Mouse (Mus musculus): ENCODE results near the gene Ahdc1. TPM values are rescaled to one million over a fixed set of nuclear protein-coding genes. Genes with fewer than 3 reads are reported as not detected.
A peak's percentile ranks its signal among the peaks of the same experiment; 100 is the strongest.

Gene Ahdc1
- polyA plus RNA-seq, 1 experiment from 2014 or later: 2.4 TPM

DNA sequence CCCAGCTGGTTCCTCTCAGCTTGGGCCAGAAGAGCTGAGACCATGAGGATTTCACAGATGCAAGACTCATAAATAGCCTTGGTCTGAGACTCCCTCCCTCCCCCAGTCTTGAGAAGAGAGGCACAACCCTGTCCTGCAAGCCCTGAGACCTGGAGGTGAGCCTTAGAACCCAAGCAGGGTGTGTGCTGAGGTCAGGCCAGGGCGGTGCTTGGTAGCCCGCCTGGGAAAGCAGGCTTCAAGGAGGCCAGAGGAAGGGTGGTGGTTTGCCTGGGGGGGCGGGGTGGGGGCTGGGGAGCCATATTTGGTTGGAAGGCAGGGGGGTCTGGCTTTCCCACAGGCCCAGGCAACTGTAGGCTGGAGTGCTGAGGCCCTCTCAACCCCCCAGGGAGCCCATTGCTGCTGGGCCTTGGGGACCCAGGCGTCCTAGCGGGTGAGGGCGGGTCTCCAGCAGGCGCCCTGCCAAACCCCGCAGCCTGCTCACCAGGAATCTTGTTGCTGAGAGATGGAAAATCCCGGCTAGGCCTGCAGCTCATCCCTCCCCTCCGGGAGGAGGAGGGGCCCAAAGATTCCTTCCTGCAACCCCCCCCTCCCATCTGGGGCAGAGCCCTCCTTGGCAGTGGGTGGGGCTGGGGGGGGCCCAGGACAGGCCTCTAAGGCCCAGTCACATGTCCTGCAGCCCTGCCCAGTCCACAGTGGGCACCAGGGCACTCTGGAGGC, 14.1 kb downstream of the Ahdc1 start:
- Histone ChIP-seq H3K9ac (ENCODE audit: low read depth, low read length) (no peak overlapping the region), H3K4me1 (replicated peaks; ENCODE audit: control insufficient read depth, insufficient read depth, low read length) (0 out of 2 replicates have a peak, but pooled peaks cover 10% of the 10 kb centered on the region), H3K27me3 (replicated peaks; ENCODE audit: control insufficient read depth, insufficient read depth, low read length) (no peaks in the 10 kb centered on the region), H3K4me2 (replicated peaks; ENCODE audit: low read depth) (0 out of 2 replicates have a peak overlapping the region, but pooled peaks have one; percentile 3), H3K9me3 (ENCODE audit: control insufficient read depth) (no peaks in the 10 kb centered on the region), H3K36me3 (ENCODE audit: control insufficient read depth, insufficient read depth) (peaks cover 5% of the 10 kb centered on the region; the same call in 1 of the 2 replicates), H3K4me3 (ENCODE audit: low read depth, low read length) (no peak overlapping the region), H3K27ac (ENCODE audit: low read depth, low read length) (no peak overlapping the region)
- WGBS: 29% methylated on average over 10 of the region's 10 CpGs
- ATAC-seq: 0 out of 2 replicates have a peak, but pooled peaks have one; percentile 9
- no peak for TF ChIP-seq CTCF (IDR thresholded peaks at IDR 0.05; ENCODE audit: low read depth)

DNA sequence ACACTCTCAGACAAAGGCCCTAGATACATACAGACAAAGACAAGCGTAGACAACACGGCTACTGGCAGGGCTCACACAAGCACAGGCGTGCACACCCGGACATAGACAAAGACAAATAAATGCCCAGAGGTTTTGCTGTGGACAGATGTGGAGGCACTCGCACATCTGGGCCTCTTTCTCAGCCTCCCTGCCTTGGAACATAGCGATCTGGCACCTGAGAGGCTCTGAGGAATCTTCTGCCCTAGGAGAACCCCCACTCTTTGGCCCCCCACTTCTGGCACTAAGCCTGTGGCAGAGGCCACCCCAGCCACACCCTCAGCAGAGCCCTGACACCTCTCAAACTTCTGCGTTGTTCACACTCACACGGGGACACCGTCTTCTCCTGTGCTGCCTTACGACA, 15.2 kb downstream of the Ahdc1 start:
- no peak overlapping the region for H3K9ac ChIP-seq (ENCODE audit: low read depth, low read length)
- WGBS: 73% methylated on average over 10 of the region's 10 CpGs
- no peak overlapping the region for H3K4me2 ChIP-seq (replicated peaks; ENCODE audit: low read depth)

DNA sequence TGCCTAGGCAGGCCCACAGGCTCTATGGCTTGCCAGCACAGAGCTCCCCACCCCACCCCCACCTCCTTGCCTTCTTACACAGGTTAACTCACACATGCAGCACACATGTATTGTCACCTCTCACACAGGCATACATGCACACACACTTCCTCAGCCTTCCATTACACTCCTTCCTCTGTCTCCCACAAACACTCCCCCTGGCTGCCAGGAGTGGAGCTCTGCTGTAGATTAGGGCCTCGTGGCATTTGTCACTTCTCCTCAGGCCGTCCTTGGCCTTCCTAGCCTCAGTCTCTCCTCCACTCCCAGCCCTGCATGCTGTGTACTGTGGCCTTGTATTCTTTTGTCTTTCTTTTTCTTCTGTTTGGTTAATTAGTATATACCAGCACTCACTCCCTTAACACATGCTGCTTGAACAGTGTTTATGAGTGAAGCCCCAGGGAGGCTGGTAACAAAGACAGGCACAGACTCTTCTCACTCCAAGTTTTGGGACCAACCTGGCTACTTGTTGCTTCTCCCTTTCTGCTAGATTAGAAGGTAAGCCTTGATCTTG, 15.8 kb downstream of the Ahdc1 start:
- no peaks in the 10 kb centered on the region for H3K27me3 ChIP-seq (replicated peaks; ENCODE audit: control insufficient read depth, insufficient read depth, low read length)
- no peak overlapping the region for H3K4me2 ChIP-seq (replicated peaks; ENCODE audit: low read depth)
- TF ChIP-seq CTCF (IDR thresholded peaks at IDR 0.05; ENCODE audit: low read depth): peak; percentile 60
- H3K36me3 ChIP-seq (ENCODE audit: control insufficient read depth, insufficient read depth): peaks cover 3% of the 10 kb centered on the region; the same call in 1 of the 2 replicates
- no peak overlapping the region for H3K4me3 ChIP-seq (ENCODE audit: low read depth, low read length)
- WGBS: 41% methylated on average over 2 of the region's 2 CpGs
- no peak for ATAC-seq
- H3K4me1 ChIP-seq (replicated peaks; ENCODE audit: control insufficient read depth, insufficient read depth, low read length): 0 out of 2 replicates have a peak, but pooled peaks cover 10% of the 10 kb centered on the region
- H3K9me3 ChIP-seq (ENCODE audit: control insufficient read depth): no peaks in the 10 kb centered on the region
- H3K9ac ChIP-seq (ENCODE audit: low read depth, low read length): no peak overlapping the region
- H3K27ac ChIP-seq (ENCODE audit: low read depth, low read length): no peak overlapping the region

More for the DNA sequence above, 15.2 kb downstream of the Ahdc1 start:
- Histone ChIP-seq H3K27me3 (replicated peaks; ENCODE audit: control insufficient read depth, insufficient read depth, low read length) (no peaks in the 10 kb centered on the region), H3K9me3 (ENCODE audit: control insufficient read depth) (no peaks in the 10 kb centered on the region), H3K36me3 (ENCODE audit: control insufficient read depth, insufficient read depth) (peaks cover 3% of the 10 kb centered on the region; the same call in 1 of the 2 replicates), H3K4me1 (replicated peaks; ENCODE audit: control insufficient read depth, insufficient read depth, low read length) (0 out of 2 replicates have a peak, but pooled peaks cover 10% of the 10 kb centered on the region), H3K27ac (ENCODE audit: low read depth, low read length) (no peak overlapping the region), H3K4me3 (ENCODE audit: low read depth, low read length) (no peak overlapping the region)
- ATAC-seq: no peak
- no peak for TF ChIP-seq CTCF (IDR thresholded peaks at IDR 0.05; ENCODE audit: low read depth)

DNA sequence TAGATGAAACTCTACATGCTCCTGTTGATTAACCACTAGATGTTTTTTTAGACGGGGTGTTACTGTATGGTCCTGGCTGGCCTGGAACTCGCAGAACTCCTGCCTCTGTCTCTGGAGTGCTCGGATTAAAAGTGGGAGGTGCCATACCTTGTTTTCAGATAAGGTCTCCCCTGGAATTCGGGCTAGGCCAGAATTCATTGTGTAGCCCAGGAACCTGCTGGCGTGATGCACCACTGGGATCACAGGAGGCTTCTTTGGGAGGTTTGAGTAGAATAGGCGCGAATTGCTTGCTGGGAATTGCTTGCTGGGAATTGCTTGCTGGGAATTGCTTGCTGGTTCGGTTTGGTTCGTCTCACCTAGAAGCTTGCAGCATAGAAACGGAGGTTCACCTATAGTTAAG, 16.7 kb downstream of the Ahdc1 start:
- Histone ChIP-seq H3K9me3 (ENCODE audit: control insufficient read depth) (no peaks in the 10 kb centered on the region), H3K27ac (ENCODE audit: low read depth, low read length) (no peak overlapping the region), H3K9ac (ENCODE audit: low read depth, low read length) (no peak overlapping the region), H3K4me1 (replicated peaks; ENCODE audit: control insufficient read depth, insufficient read depth, low read length) (0 out of 2 replicates have a peak, but pooled peaks cover 10% of the 10 kb centered on the region), H3K27me3 (replicated peaks; ENCODE audit: control insufficient read depth, insufficient read depth, low read length) (no peaks in the 10 kb centered on the region), H3K4me2 (replicated peaks; ENCODE audit: low read depth) (no peak overlapping the region), H3K36me3 (ENCODE audit: control insufficient read depth, insufficient read depth) (peaks cover 1% of the 10 kb centered on the region; the same call in 1 of the 2 replicates), H3K4me3 (ENCODE audit: low read depth, low read length) (no peak overlapping the region)
- 67% methylated on average over 10 of the region's 10 CpGs for WGBS
- no peak for TF ChIP-seq CTCF (IDR thresholded peaks at IDR 0.05; ENCODE audit: low read depth)
- ATAC-seq: no peak

DNA sequence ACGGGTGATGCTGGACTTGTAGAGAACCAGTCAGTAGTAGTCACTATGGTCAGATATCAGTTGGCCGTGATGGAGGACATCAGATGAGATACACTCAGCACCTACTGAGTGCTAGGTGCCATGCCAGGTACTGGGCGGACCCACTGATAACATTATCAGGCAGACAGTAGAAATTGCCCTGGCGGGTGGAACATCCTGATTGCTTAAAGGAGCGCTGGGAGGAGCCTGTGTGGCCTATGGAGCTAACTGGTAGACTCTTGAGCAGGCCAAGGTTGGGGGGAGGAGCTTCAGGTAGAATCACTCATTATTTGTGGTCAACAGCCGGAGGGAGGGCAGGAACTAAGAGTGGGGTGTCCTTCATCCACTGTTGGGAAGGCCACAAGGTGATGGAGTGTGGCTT, 17.1 kb downstream of the Ahdc1 start:
- Histone ChIP-seq H3K4me3 (ENCODE audit: low read depth, low read length) (no peak overlapping the region), H3K27me3 (replicated peaks; ENCODE audit: control insufficient read depth, insufficient read depth, low read length) (no peaks in the 10 kb centered on the region), H3K9ac (ENCODE audit: low read depth, low read length) (no peak overlapping the region), H3K4me2 (replicated peaks; ENCODE audit: low read depth) (no peak overlapping the region), H3K4me1 (replicated peaks; ENCODE audit: control insufficient read depth, insufficient read depth, low read length) (0 out of 2 replicates have a peak, but pooled peaks cover 10% of the 10 kb centered on the region), H3K27ac (ENCODE audit: low read depth, low read length) (no peak overlapping the region), H3K9me3 (ENCODE audit: control insufficient read depth) (no peaks in the 10 kb centered on the region), H3K36me3 (ENCODE audit: control insufficient read depth, insufficient read depth) (no peaks in the 10 kb centered on the region; the same call in 1 of the 2 replicates)
- no peak for TF ChIP-seq CTCF (IDR thresholded peaks at IDR 0.05; ENCODE audit: low read depth)
- WGBS: 51% methylated on average over 6 of the region's 6 CpGs
- ATAC-seq: no peak

DNA sequence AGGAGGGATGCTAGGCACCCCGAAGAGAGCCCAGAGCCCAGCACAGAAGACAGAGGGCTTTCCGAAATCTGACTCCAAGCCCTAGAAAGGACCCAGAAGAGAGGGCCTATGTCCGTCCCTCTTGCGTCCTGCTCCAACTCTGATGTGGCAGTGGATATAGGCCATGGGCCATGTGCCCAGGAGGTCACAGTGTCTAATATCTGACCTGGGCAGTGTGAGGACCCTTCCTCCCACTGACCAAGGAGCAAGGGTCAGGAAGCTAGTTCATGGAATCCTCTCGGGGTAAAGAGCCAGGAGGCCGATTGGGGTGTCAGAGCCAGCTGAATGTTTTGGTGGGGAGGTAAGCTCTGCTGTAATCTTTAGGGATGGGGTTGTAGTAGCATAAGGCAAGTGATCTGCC, 17.8 kb downstream of the Ahdc1 start:
- TF ChIP-seq CTCF (IDR thresholded peaks at IDR 0.05; ENCODE audit: low read depth): no peak
- 0 out of 2 replicates have a peak, but pooled peaks cover 10% of the 10 kb centered on the region for H3K4me1 ChIP-seq (replicated peaks; ENCODE audit: control insufficient read depth, insufficient read depth, low read length)
- no peak for ATAC-seq
- H3K9me3 ChIP-seq (ENCODE audit: control insufficient read depth): no peaks in the 10 kb centered on the region
- H3K36me3 ChIP-seq (ENCODE audit: control insufficient read depth, insufficient read depth): no peaks in the 10 kb centered on the region; the same call in 1 of the 2 replicates
- H3K4me3 ChIP-seq (ENCODE audit: low read depth, low read length): no peak overlapping the region
- no peak overlapping the region for H3K27ac ChIP-seq (ENCODE audit: low read depth, low read length)
- WGBS: 85% methylated on average over 6 of the region's 6 CpGs
- no peak overlapping the region for H3K4me2 ChIP-seq (replicated peaks; ENCODE audit: low read depth)
- H3K27me3 ChIP-seq (replicated peaks; ENCODE audit: control insufficient read depth, insufficient read depth, low read length): no peaks in the 10 kb centered on the region
- H3K9ac ChIP-seq (ENCODE audit: low read depth, low read length): no peak overlapping the region

All from intestine, postnatal 0 days (tissue).